Mouse (Mus musculus) heart, embryonic 10.5 days (tissue): ENCODE results near the gene Bri3. TPM values are rescaled to one million over a fixed set of nuclear protein-coding genes. Genes with fewer than 3 reads are reported as not detected.

Experiments used
- DNase-seq: peaks from one replicate; pipeline ENCODE4 v3.0.0-alpha.2; 2017; ENCODE audit warnings: low spot score
- H3K27ac ChIP-seq: fragments of 300-500 bp; sonication (generic); 2 replicates; pipeline ENCODE4 v1.5.1; 2016; ENCODE audit warnings: mild to moderate bottlenecking
- H3K27me3 ChIP-seq: fragments of 300-500 bp; sonication (generic); 2 replicates; pipeline ENCODE4 v1.6.1; 2016; ENCODE audit warnings: mild to moderate bottlenecking; ENCODE audit not compliant: poor library complexity, insufficient read depth, severe bottlenecking
- H3K36me3 ChIP-seq: fragments of 300-500 bp; sonication (generic); 2 replicates; pipeline ENCODE4 v1.6.1; 2016; ENCODE audit warnings: mild to moderate bottlenecking, moderate library complexity
- H3K4me1 ChIP-seq: fragments of 300-500 bp; sonication (generic); 2 replicates; pipeline ENCODE4 v1.6.1; 2016; ENCODE audit warnings: mild to moderate bottlenecking
- H3K4me3 ChIP-seq: fragments of 300-500 bp; sonication (generic); 2 replicates; pipeline ENCODE4 v1.5.1; 2016; ENCODE audit warnings: mild to moderate bottlenecking, moderate library complexity
- H3K9me3 ChIP-seq: fragments of 300-500 bp; sonication (generic); 2 replicates; pipeline ENCODE4 v1.6.1; 2016; ENCODE audit warnings: mild to moderate bottlenecking, moderate library complexity
- WGBS: fragments of 180-500 bp; shearing (Covaris S2); methylation state at CpG from one replicate; pipeline ENCODE4 v1.1.7; 2016; 5-methylcytosine and 5-hydroxymethylcytosine counted together
- polyA plus RNA-seq: library from polyadenylated mRNA; unstranded; fragments of >200 nt; fragmentation: Nextera tagmentation; extraction: Ambion mirVana; gene quantifications from 2 replicates; pipeline ENCODE4 v1.2.1, GENCODE M21; 2016

Gene Bri3
- polyA plus RNA-seq, 1 experiment from 2014 or later: 110 TPM

DNA sequence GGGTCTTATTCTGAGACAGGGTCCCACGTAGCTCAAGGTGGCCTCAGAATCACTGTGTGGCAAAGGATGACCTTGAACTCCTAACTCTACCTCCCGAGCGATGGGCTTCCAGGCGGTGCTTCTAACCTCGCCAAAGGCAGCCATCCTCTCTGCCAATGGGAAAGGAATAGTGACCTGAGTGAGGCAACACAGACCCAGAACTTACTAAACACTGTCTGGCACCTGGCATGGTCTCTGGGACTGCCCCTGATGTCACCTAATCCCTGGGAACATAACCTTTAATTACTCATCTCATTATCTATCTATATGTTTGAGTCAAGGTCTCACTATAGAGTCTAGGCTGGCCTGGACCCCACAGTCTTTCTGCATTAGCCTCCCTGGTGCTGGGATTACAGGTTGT lies 24.3 kb upstream of the Bri3 start:
- Histone ChIP-seq H3K4me3 (no peak overlapping the region), H3K27me3 (no peaks in the 10 kb centered on the region), H3K9me3 (no peaks in the 10 kb centered on the region), H3K36me3 (peaks cover 23% of the 10 kb centered on the region), H3K4me1 (peaks cover 21% of the 10 kb centered on the region), H3K27ac (no peak overlapping the region)
- DNase-seq: no peak
- WGBS: 87% methylated on average over 5 of the region's 5 CpGs

DNA sequence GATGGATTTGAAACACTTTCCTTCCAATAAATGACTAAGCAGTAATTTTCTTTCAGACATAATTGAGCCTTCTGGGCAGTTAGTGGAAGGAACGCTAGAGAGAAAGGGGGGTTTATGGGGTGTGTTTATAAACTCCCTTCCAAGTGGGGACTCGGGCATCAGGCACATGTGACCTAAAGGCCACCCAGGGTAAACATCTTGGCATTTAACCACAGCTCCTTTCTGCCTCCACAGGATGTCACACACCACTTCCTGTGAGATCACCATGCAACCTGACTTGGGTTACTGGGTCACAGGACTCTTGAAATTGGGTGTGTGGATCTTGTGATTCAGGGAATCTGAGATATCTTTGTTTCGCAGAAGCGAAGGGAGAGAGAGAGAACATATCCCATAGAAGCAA lies 22.9 kb upstream of the Bri3 start:
- Histone ChIP-seq H3K9me3 (no peaks in the 10 kb centered on the region), H3K27me3 (no peaks in the 10 kb centered on the region), H3K36me3 (peaks cover 16% of the 10 kb centered on the region; the same call in 1 of the 2 replicates), H3K4me1 (peaks cover 25% of the 10 kb centered on the region), H3K4me3 (no peak overlapping the region), H3K27ac (no peak overlapping the region; the same call in 1 of the 2 replicates)
- no peak for DNase-seq
- WGBS: 70% methylated on average over 4 of the region's 4 CpGs

- Histone ChIP-seq H3K4me3 (peak overlapping the region; percentile 81), H3K27ac (peak overlapping the region; percentile 88), H3K27me3 (no peaks in the 10 kb centered on the region), H3K4me1 (peaks cover 26% of the 10 kb centered on the region), H3K9me3 (no peaks in the 10 kb centered on the region), H3K36me3 (peaks cover 3% of the 10 kb centered on the region; the same call in 1 of the 2 replicates)
- DNase-seq: no peak
- 3% methylated on average over 25 of the region's 25 CpGs for WGBS
Measured at GRCm38 (mm10) chr5:144222811-144223502, 21.3 kb upstream of the Bri3 start.

GRCm38 (mm10) chr5:144223503-144223862 lies 20.8 kb upstream of the Bri3 start, which contains the start of gene Tecpr1:
Gene Tecpr1 (minus strand): TSS chr5:144223615.
- Histone ChIP-seq H3K4me3 (peak within 1 kb of the TSS; percentile 81), H3K36me3 (peaks cover 1% of the 10 kb centered on the region; the same call in 1 of the 2 replicates), H3K27ac (peak within 1 kb of the TSS; percentile 88), H3K27me3 (no peaks in the 10 kb centered on the region), H3K9me3 (no peaks in the 10 kb centered on the region), H3K4me1 (peaks cover 26% of the 10 kb centered on the region)
- peak; percentile 98 for DNase-seq
- under 1% methylated on average over 37 of the region's 37 CpGs for WGBS

GRCm38 (mm10) chr5:144223899-144224816 lies 20.1 kb upstream of the Bri3 start:
- Histone ChIP-seq H3K4me3 (peak overlapping the region; percentile 81), H3K36me3 (no peaks in the 10 kb centered on the region), H3K27ac (peak overlapping the region; percentile 88), H3K4me1 (peaks cover 23% of the 10 kb centered on the region), H3K27me3 (no peaks in the 10 kb centered on the region), H3K9me3 (no peaks in the 10 kb centered on the region)
- 25% methylated on average over 18 of the region's 18 CpGs for WGBS
- DNase-seq: no peak

DNA sequence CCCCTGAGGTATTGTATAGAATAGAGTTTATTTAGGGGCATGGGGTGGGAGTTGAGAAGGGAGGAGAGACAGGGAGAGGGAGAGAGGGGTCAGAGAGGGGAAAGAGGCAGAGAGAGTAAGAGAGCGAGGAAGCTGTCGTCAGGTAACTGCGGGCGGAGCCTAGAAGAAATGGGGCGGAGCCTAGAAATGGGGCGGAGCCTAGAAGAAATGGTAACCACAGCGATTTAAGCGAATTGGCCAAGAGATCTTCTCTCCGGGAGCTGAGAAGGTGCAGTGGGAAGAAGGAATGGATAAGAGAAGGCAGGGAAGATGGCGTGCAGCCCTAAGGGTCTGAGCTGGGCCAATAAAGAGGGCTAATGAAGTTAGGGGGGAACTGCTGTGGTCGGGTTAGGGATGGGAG lies 18.0 kb upstream of the Bri3 start:
- Histone ChIP-seq H3K27me3 (no peaks in the 10 kb centered on the region), H3K4me3 (no peak overlapping the region), H3K4me1 (peaks cover 21% of the 10 kb centered on the region), H3K27ac (no peak overlapping the region), H3K9me3 (no peaks in the 10 kb centered on the region), H3K36me3 (no peaks in the 10 kb centered on the region)
- no peak for DNase-seq
- 24% methylated on average over 11 of the region's 11 CpGs for WGBS

DNA sequence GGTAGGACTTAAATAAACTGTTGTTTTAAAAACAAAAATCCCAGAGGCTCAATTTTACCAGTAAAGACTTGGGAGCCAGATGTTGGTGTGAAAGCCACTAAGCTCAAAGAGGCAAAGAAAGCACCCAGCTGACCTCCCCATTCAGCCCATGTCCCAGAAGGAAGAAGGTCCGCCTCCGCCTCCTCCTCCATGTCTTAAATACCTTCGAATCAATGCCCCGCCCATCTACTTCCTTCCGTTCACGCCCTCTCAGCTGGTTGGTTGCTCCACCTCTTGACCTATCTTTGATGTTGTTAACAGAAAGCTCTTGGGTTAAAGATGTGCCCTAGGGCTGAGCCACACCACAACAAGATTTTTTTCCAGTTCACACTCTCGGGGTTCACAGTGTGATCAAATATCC lies 14.0 kb upstream of the Bri3 start:
- WGBS: 81% methylated on average over 7 of the region's 7 CpGs
- Histone ChIP-seq H3K27ac (no peak overlapping the region), H3K27me3 (no peaks in the 10 kb centered on the region), H3K4me3 (no peak overlapping the region), H3K4me1 (peaks cover 5% of the 10 kb centered on the region; the same call in 1 of the 2 replicates), H3K36me3 (no peaks in the 10 kb centered on the region), H3K9me3 (no peaks in the 10 kb centered on the region)
- no peak for DNase-seq

DNA sequence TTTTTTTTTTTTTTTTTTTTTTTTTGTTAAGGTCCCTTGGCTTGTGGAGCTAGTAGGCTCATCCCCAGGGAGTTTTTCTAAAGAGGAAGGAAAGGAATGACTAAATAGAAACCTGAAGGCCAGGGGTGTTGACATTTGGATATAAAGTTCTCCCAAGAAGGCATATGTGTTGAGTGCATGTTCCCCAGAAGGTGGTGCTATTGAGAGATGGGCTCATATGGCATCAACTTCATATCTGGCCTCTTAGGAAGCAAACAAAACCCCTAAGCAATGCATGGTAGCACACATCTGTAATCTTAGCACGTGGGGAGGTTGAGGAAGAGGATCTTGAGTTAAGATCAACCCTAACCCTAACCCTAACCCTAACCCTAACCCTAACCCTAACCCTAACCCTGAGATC lies 12.8 kb upstream of the Bri3 start:
- 75% methylated on average over 1 of the region's 1 CpGs for WGBS
- DNase-seq: no peak
- no peaks in the 10 kb centered on the region for H3K9me3 ChIP-seq
- no peaks in the 10 kb centered on the region for H3K27me3 ChIP-seq
- 0 out of 2 replicates have a peak, but pooled peaks cover under 1% of the 10 kb centered on the region for H3K4me1 ChIP-seq
- H3K36me3 ChIP-seq: no peaks in the 10 kb centered on the region
- H3K4me3 ChIP-seq: no peak overlapping the region
- no peak overlapping the region for H3K27ac ChIP-seq

- Histone ChIP-seq H3K27ac (no peak overlapping the region), H3K4me3 (no peak overlapping the region), H3K4me1 (no peaks in the 10 kb centered on the region), H3K36me3 (no peaks in the 10 kb centered on the region), H3K9me3 (no peaks in the 10 kb centered on the region), H3K27me3 (no peaks in the 10 kb centered on the region)
- WGBS: 86% methylated on average over 5 of the region's 5 CpGs
- no peak for DNase-seq
Measured at GRCm38 (mm10) chr5:144232531-144232930, 11.7 kb upstream of the Bri3 start.

- DNase-seq: no peak
- Histone ChIP-seq H3K4me3 (no peak overlapping the region), H3K4me1 (no peaks in the 10 kb centered on the region), H3K27ac (no peak overlapping the region), H3K36me3 (no peaks in the 10 kb centered on the region), H3K9me3 (no peaks in the 10 kb centered on the region), H3K27me3 (no peaks in the 10 kb centered on the region)
- 66% methylated on average over 6 of the region's 6 CpGs for WGBS
Measured at GRCm38 (mm10) chr5:144234222-144234621, 10.0 kb upstream of the Bri3 start.

DNA sequence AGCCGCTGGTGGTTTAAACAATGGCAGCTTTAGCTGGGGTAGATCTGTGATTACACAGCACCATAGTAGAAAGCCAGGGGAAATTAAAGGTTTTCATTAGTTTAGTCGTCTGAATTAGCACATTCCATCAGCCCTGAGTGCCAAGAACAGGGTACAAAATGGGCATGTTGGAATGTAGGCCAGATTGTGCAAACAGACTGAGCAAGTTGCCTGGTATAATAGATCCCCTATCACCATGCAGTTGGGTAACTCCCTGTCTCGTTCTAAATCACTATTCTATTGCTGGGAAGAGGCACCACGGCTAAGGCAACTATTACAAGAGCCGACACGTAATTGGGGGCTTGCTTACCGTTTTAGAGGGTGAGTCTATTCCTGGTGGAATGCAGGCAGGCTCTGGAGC lies 9.5 kb upstream of the Bri3 start:
- H3K27ac ChIP-seq: no peak overlapping the region
- H3K9me3 ChIP-seq: no peaks in the 10 kb centered on the region
- DNase-seq: no peak
- no peak overlapping the region for H3K4me3 ChIP-seq
- no peaks in the 10 kb centered on the region for H3K36me3 ChIP-seq
- no peaks in the 10 kb centered on the region for H3K4me1 ChIP-seq
- WGBS: 88% methylated on average over 7 of the region's 7 CpGs
- no peaks in the 10 kb centered on the region for H3K27me3 ChIP-seq

DNA sequence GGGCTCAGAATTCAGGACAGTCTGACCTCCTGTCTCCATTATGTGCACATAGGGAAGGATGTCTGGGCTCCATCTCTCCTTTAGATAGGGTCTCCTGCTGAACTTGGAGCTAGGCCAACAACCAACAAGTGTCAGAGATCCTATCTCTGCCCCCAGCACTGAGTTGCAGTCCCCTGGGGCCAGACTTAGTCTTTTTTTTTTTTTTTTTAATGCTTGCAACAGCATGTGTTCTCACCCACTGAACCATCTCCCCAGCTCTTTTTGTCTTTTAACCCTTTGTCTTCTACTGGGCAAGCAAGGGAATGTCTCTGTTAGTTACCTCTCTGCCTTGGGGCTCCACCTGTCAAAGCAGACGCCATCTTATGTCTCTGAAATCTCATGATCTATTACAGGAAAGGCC lies 5.3 kb upstream of the Bri3 start:
- DNase-seq: no peak
- H3K4me1 ChIP-seq: peaks cover 11% of the 10 kb centered on the region
- H3K27ac ChIP-seq: no peak overlapping the region
- 80% methylated on average over 1 of the region's 1 CpGs for WGBS
- H3K36me3 ChIP-seq: no peaks in the 10 kb centered on the region
- H3K4me3 ChIP-seq: no peak overlapping the region
- H3K9me3 ChIP-seq: no peaks in the 10 kb centered on the region
- no peaks in the 10 kb centered on the region for H3K27me3 ChIP-seq

- Histone ChIP-seq H3K27me3 (no peaks in the 10 kb centered on the region), H3K36me3 (no peaks in the 10 kb centered on the region), H3K4me3 (no peak overlapping the region), H3K9me3 (peaks cover 4% of the 10 kb centered on the region; the same call in 1 of the 2 replicates), H3K27ac (no peak overlapping the region), H3K4me1 (peaks cover 18% of the 10 kb centered on the region)
- no peak for DNase-seq
- WGBS: 78% methylated on average over 2 of the region's 2 CpGs
Measured at GRCm38 (mm10) chr5:144245592-144245991, 1.4 kb downstream of the Bri3 start.
